Mouse (Mus musculus) myocyte (in vitro differentiated cells): ENCODE measurements at regions not wholly inside any gene's neighbourhood (a gene's known extent, or its start where the extent isn't known, plus 50 kb on each side); places are given as distances from the start of the nearest gene placed in this dataset.

Source experiments
- H3K27me3 ChIP-seq: one replicate; pipeline ENCODE4 v1.6.1; 2011; ENCODE audit not compliant: control insufficient read depth, insufficient read depth, insufficient read length
- H3K36me3 ChIP-seq: one replicate; pipeline ENCODE4 v1.6.1; 2011; ENCODE audit not compliant: control insufficient read depth, insufficient read depth
- H3K4me2 ChIP-seq: one replicate; pipeline ENCODE4 v1.6.1; 2011; ENCODE audit warnings: low read depth, control low read depth
- H3K4me3 ChIP-seq: one replicate; pipeline ENCODE4 v1.5.1; 2011; ENCODE audit warnings: mild to moderate bottlenecking, control low read depth, moderate library complexity
- H3K79me2 ChIP-seq: one replicate; pipeline ENCODE4 v1.6.1; 2011; ENCODE audit not compliant: control insufficient read depth, insufficient read depth
- H3ac ChIP-seq: one replicate; pipeline ENCODE4 v1.6.1; 2011; ENCODE audit not compliant: control insufficient read depth, insufficient read length
- CEBPB ChIP-seq: IDR thresholded peaks from 2 replicates; pipeline ENCODE4 v1.6.1; 2011; ENCODE audit warnings: mild to moderate bottlenecking, moderate library complexity; ENCODE audit not compliant: poor library complexity, insufficient read depth, severe bottlenecking
- E2F4 ChIP-seq: IDR thresholded peaks from one replicate; pipeline ENCODE4 v1.6.1; 2011; ENCODE audit warnings: mild to moderate bottlenecking, control low read depth, moderate library complexity; ENCODE audit not compliant: insufficient read depth
- MAX ChIP-seq: IDR thresholded peaks from one replicate; pipeline ENCODE4 v1.6.1; 2011; ENCODE audit warnings: low read depth, mild to moderate bottlenecking, control low read depth
- MYOD1 ChIP-seq, 3 experiments: IDR thresholded peaks; one replicate each; pipeline ENCODE4 v1.6.1; 2011; ENCODE audit warnings: control low read depth in 2 of 3, low read depth in 2 of 3, mild to moderate bottlenecking in 2 of 3, moderate library complexity in 1 of 3; ENCODE audit not compliant: insufficient read length in 2 of 3, control insufficient read depth in 1 of 3
- MYOG ChIP-seq, 3 experiments: IDR thresholded peaks; one replicate each; pipeline ENCODE4 v1.6.1; 2011; ENCODE audit warnings: control low read depth in 2 of 3, low read depth in 2 of 3, mild to moderate bottlenecking in 2 of 3; ENCODE audit not compliant: insufficient read length in 2 of 3, control insufficient read depth in 1 of 3, insufficient read depth in 1 of 3
- POLR2A ChIP-seq: IDR thresholded peaks from one replicate; pipeline ENCODE4 v1.6.1; 2011; ENCODE audit warnings: low read depth, mild to moderate bottlenecking, control low read depth, moderate library complexity; ENCODE audit not compliant: insufficient read length
- POLR2AphosphoS2 ChIP-seq: IDR thresholded peaks from one replicate; pipeline ENCODE4 v1.6.1; 2011; ENCODE audit warnings: low read depth, control low read depth; ENCODE audit not compliant: insufficient read length
- REST ChIP-seq: IDR thresholded peaks from one replicate; pipeline ENCODE4 v1.6.1; 2011; ENCODE audit warnings: mild to moderate bottlenecking, control low read depth, moderate library complexity; ENCODE audit not compliant: insufficient read depth, insufficient read length
- SRF ChIP-seq: IDR thresholded peaks from one replicate; pipeline ENCODE4 v1.6.1; 2011; ENCODE audit warnings: low read depth; ENCODE audit not compliant: control insufficient read depth, insufficient read length
- TCF12 ChIP-seq: IDR thresholded peaks from one replicate; pipeline ENCODE4 v1.6.1; 2011; ENCODE audit warnings: mild to moderate bottlenecking, control low read depth; ENCODE audit not compliant: poor library complexity, insufficient read depth, severe bottlenecking
- TCF3 ChIP-seq: IDR thresholded peaks from one replicate; pipeline ENCODE4 v1.6.1; 2011; ENCODE audit warnings: low read depth, control low read depth; ENCODE audit not compliant: insufficient read length
- USF1 ChIP-seq: IDR thresholded peaks from one replicate; pipeline ENCODE4 v1.6.1; 2011; ENCODE audit warnings: low read depth, mild to moderate bottlenecking, control low read depth, moderate library complexity

GRCm38 (mm10) chr10:17579463-17579862 lies 143.6 kb upstream of the Cited2 start:
- no peak overlapping the region for H3K4me3 ChIP-seq
- TF ChIP-seq MYOG (IDR thresholded peaks at IDR 0.05; ENCODE audit: control insufficient read depth in 1 of 3, insufficient read depth in 1 of 3, insufficient read length in 2 of 3, low read depth in 2 of 3): no peak
- no peak for TF ChIP-seq TCF3
- TF ChIP-seq REST: no peak
- no peak for TF ChIP-seq TCF12
- no peak for TF ChIP-seq POLR2A
- TF ChIP-seq SRF: no peak
- TF ChIP-seq USF1: no peak
- no peak for TF ChIP-seq MAX
- no peak for TF ChIP-seq MYOD1 (IDR thresholded peaks at IDR 0.05; ENCODE audit: control insufficient read depth in 1 of 3, insufficient read length in 2 of 3, low read depth in 2 of 3)
- no peak for TF ChIP-seq POLR2AphosphoS2
- no peak for TF ChIP-seq CEBPB
- no peak for TF ChIP-seq E2F4
- H3ac ChIP-seq: no peak overlapping the region
- no peaks in the 10 kb centered on the region for H3K27me3 ChIP-seq
- no peaks in the 10 kb centered on the region for H3K36me3 ChIP-seq
- no peak overlapping the region for H3K4me2 ChIP-seq
- no peaks in the 10 kb centered on the region for H3K79me2 ChIP-seq

DNA sequence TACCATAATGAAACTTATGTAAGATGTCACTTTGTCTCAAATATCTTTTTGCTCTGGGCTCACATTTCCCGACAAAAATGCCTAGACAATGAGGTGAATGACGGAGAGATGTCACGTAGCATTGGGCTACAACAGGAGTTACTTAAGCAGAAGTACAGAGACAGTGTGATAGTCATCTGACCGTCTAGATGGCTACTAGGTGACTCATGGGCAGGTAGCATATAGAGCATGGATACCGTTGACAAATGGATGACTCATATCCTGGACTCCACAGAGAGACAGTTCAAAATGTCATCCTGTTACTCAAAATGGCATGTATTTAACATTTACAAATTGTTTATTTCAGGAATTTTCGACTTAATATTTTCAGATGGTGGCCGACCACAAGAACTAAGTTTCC lies 138.2 kb upstream of the Cited2 start:
- Histone ChIP-seq H3K27me3 (no peaks in the 10 kb centered on the region), H3ac (no peak overlapping the region), H3K4me3 (no peak overlapping the region), H3K4me2 (peak overlapping the region; percentile 0), H3K36me3 (no peaks in the 10 kb centered on the region), H3K79me2 (no peaks in the 10 kb centered on the region)
- TF ChIP-seq TCF12 (no peak), MAX (no peak), SRF (no peak), POLR2A (no peak), CEBPB (no peak), POLR2AphosphoS2 (no peak), USF1 (no peak), E2F4 (no peak), MYOD1 (IDR thresholded peaks at IDR 0.05; ENCODE audit: control insufficient read depth in 1 of 3, insufficient read length in 2 of 3, low read depth in 2 of 3) (no peak), TCF3 (no peak), MYOG (IDR thresholded peaks at IDR 0.05; ENCODE audit: control insufficient read depth in 1 of 3, insufficient read depth in 1 of 3, insufficient read length in 2 of 3, low read depth in 2 of 3) (no peak), REST (no peak)

- Histone ChIP-seq H3K79me2 (no peaks in the 10 kb centered on the region), H3K36me3 (no peaks in the 10 kb centered on the region), H3K4me3 (no peak overlapping the region), H3ac (no peak overlapping the region), H3K4me2 (no peak overlapping the region), H3K27me3 (no peaks in the 10 kb centered on the region)
- TF ChIP-seq E2F4: no peak
- no peak for TF ChIP-seq MYOD1 (IDR thresholded peaks at IDR 0.05; ENCODE audit: control insufficient read depth in 1 of 3, insufficient read length in 2 of 3, low read depth in 2 of 3)
- no peak for TF ChIP-seq POLR2A
- no peak for TF ChIP-seq MAX
- no peak for TF ChIP-seq POLR2AphosphoS2
- no peak for TF ChIP-seq MYOG (IDR thresholded peaks at IDR 0.05; ENCODE audit: control insufficient read depth in 1 of 3, insufficient read depth in 1 of 3, insufficient read length in 2 of 3, low read depth in 2 of 3)
- TF ChIP-seq REST: no peak
- no peak for TF ChIP-seq SRF
- no peak for TF ChIP-seq USF1
- TF ChIP-seq CEBPB: no peak
- no peak for TF ChIP-seq TCF3
Observed at GRCm38 (mm10) chr10:17586910-17587309, 136.1 kb upstream of the Cited2 start.

- no peaks in the 10 kb centered on the region for H3K27me3 ChIP-seq
- H3ac ChIP-seq: no peak overlapping the region
- H3K36me3 ChIP-seq: no peaks in the 10 kb centered on the region
- no peaks in the 10 kb centered on the region for H3K79me2 ChIP-seq
- TF ChIP-seq TCF3 (no peak), E2F4 (no peak), POLR2A (no peak), SRF (no peak), POLR2AphosphoS2 (no peak), TCF12 (no peak), USF1 (no peak), CEBPB (no peak), MYOD1 (IDR thresholded peaks at IDR 0.05; ENCODE audit: control insufficient read depth in 1 of 3, insufficient read length in 2 of 3, low read depth in 2 of 3) (no peak), MYOG (IDR thresholded peaks at IDR 0.05; ENCODE audit: control insufficient read depth in 1 of 3, insufficient read depth in 1 of 3, insufficient read length in 2 of 3, low read depth in 2 of 3) (no peak), MAX (no peak), REST (no peak)
- H3K4me3 ChIP-seq: no peak overlapping the region
- H3K4me2 ChIP-seq: no peak overlapping the region
Observed at GRCm38 (mm10) chr10:17589136-17589535, 133.9 kb upstream of the Cited2 start.

GRCm38 (mm10) chr10:17590195-17590594 lies 132.8 kb upstream of the Cited2 start:
- Histone ChIP-seq H3K36me3 (no peaks in the 10 kb centered on the region), H3K27me3 (no peaks in the 10 kb centered on the region), H3K4me2 (no peak overlapping the region), H3K4me3 (no peak overlapping the region), H3K79me2 (no peaks in the 10 kb centered on the region), H3ac (no peak overlapping the region)
- no peak for TF ChIP-seq POLR2A
- TF ChIP-seq SRF: no peak
- no peak for TF ChIP-seq E2F4
- TF ChIP-seq REST: no peak
- TF ChIP-seq TCF3: no peak
- TF ChIP-seq USF1: no peak
- TF ChIP-seq MAX: no peak
- TF ChIP-seq TCF12: no peak
